Mouse (Mus musculus) kidney, adult 2 months (tissue): ENCODE measurements around the gene Psmb8. TPM values are rescaled to one million over a fixed set of nuclear protein-coding genes. Genes with fewer than 3 reads are reported as not detected.
A peak's percentile ranks its signal among the peaks of the same experiment; 100 is the strongest.
"Not testable (repeated sequence)": the region's sequence is repeated elsewhere in the genome, so short reads cannot be mapped to it uniquely, and the experiment has no call there.

ENCODE experiments used
- DNase-seq: peaks from one replicate; pipeline ENCODE4 v3.0.0; 2021
- H3K27ac ChIP-seq: fragments of 200-500 bp; 2 replicates; pipeline ENCODE4 v1.5.1; 2012; ENCODE audit warnings: low read depth, low read length, control low read depth, inconsistent platforms; ENCODE audit not compliant: insufficient read depth
- H3K27me3 ChIP-seq: fragments of 200-500 bp; replicated peaks from 2 replicates; pipeline ENCODE4 v1.6.1; 2012; ENCODE audit warnings: mild to moderate bottlenecking, moderate library complexity, low read length, inconsistent platforms; ENCODE audit not compliant: control insufficient read depth, insufficient read depth
- H3K36me3 ChIP-seq: fragments of 200-500 bp; 2 replicates; pipeline ENCODE4 v1.6.1; 2012; ENCODE audit warnings: mild to moderate bottlenecking, moderate library complexity, low read length, inconsistent platforms; ENCODE audit not compliant: control insufficient read depth, insufficient read depth
- H3K4me1 ChIP-seq: fragments of 200-500 bp; 2 replicates; pipeline ENCODE4 v1.6.1; 2011; ENCODE audit warnings: low read length; ENCODE audit not compliant: control insufficient read depth, insufficient read depth
- H3K4me3 ChIP-seq: fragments of 200-500 bp; 2 replicates; pipeline ENCODE4 v1.5.1; 2011; ENCODE audit warnings: mild to moderate bottlenecking, low read depth, low read length, control low read depth; ENCODE audit not compliant: insufficient read depth
- CTCF ChIP-seq: fragments of 200-500 bp; conservative IDR thresholded peaks from 2 replicates; pipeline ENCODE4 v1.5.1; 2011; ENCODE audit warnings: low read depth, mild to moderate bottlenecking, control low read depth, low read length, moderate library complexity, mixed read lengths; ENCODE audit not compliant: insufficient read depth, insufficient read length
- POLR2A ChIP-seq: fragments of 200-500 bp; IDR thresholded peaks from one replicate; pipeline ENCODE4 v1.6.1; 2011; ENCODE audit warnings: low read depth, low read length, control low read depth
- WGBS: fragments of 180-500 bp; shearing (Covaris S2); methylation state at CpG from one replicate; pipeline ENCODE4 v1.1.7; 2018; 5-methylcytosine and 5-hydroxymethylcytosine counted together
- polyA plus RNA-seq: library from polyadenylated mRNA; depleted of rRNA; stranded (reverse); fragments of >200 nt; gene quantifications from 2 replicates; pipeline ENCODE4 v1.2.3, GENCODE M21; 2012

Psmb8 gene
- polyA plus RNA-seq, 1 experiment = 58.1 TPM

DNA sequence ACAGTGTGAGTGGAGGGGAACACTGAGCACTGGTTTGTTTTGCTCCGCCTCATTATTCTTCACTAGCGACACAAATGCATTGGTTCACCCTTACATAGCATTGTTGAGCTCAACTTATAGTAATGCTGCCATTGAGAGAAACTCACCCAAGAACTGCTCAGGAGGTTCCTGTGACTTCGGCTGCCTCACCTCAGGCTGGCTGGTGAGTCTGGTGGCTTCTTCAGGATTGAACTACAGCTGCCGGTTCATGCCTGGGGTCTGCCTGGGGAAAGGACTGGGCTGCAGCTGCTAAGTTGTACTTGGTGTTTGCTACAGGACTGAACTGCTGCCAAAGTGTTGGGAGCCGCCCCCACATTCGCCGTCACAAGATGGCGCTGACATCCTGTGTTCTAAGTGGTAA lies 27.9 kb downstream of the Psmb8 start:
- WGBS = 99% methylated on average over 8 of the region's 8 CpGs
- TF ChIP-seq CTCF (no peak), POLR2A (no peak)
- no peaks in the 10 kb centered on the region for H3K36me3 ChIP-seq
- no peaks in the 10 kb centered on the region for H3K27me3 ChIP-seq
- H3K27ac ChIP-seq = no peak overlapping the region
- H3K4me3 ChIP-seq = no peak overlapping the region
- H3K4me1 ChIP-seq = no peaks in the 10 kb centered on the region
- no peak for DNase-seq

DNA sequence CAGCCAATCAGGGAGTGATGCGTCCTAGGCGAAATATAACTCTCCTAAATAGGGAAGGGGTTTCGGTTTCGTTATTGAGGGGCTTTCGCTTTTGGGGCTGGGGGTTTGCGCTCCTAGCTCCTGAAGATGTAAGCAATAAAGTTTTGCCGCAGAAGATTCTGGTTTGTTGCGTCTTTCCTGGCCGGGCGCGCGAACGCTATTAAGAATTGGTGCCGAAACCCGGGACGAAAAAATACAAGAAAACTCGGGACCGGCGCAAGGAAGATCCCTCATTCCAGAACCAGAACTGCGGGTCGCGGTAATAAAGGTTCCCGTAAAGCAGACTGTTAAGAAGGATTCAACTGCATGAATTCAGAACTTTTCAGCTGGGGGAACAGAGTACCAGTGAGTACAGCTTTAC lies 28.4 kb downstream of the Psmb8 start:
- H3K4me1 ChIP-seq, H3K4me3 ChIP-seq, H3K27me3 ChIP-seq, DNase-seq, H3K27ac ChIP-seq, H3K36me3 ChIP-seq: not testable (repeated sequence)
- 98% methylated on average over 16 of the region's 23 CpGs for WGBS

DNA sequence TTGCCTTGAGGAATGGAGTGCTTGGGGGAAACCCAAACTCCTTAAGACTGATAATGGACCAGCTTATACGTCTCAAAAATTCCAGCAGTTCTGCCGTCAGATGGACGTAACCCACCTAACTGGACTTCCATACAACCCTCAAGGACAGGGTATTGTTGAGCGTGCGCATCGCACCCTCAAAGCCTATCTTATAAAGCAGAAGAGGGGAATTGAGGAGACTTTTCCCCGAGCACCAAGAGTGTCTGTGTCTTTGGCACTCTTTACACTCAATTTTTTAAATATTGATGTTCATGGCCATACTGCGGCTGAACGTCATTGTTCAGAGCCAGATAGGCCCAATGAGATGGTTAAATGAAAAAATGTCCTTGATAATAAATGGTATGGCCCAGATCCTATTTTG lies 33.5 kb downstream of the Psmb8 start:
- H3K27me3 ChIP-seq, H3K4me1 ChIP-seq, H3K36me3 ChIP-seq, H3K27ac ChIP-seq, H3K4me3 ChIP-seq: not testable (repeated sequence)
- 95% methylated on average over 9 of the region's 9 CpGs for WGBS
- peak; percentile 22 for DNase-seq

DNA sequence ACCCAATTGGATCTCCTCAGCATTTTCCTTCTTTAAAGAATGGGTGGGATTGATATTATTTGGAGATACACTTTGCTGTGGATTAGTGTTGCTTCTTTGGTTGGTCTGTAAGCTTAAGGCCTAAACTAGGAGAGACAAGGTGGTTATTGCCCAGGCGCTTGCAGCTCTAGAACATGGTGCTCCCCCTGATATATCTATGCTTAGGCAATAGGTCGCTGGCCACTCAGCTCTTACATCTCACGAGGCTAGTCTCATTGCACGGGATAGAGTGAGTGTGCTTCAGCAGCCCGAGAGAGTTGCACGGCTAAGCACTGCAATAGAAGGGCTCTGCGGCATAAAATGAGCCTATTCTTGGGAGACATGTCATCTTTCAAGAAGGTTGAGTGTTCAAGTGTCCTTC lies 34.5 kb downstream of the Psmb8 start:
- DNase-seq, H3K27me3 ChIP-seq, H3K4me1 ChIP-seq, H3K36me3 ChIP-seq, H3K4me3 ChIP-seq, H3K27ac ChIP-seq: not testable (repeated sequence)
- WGBS = 88% methylated on average over 7 of the region's 7 CpGs

DNA sequence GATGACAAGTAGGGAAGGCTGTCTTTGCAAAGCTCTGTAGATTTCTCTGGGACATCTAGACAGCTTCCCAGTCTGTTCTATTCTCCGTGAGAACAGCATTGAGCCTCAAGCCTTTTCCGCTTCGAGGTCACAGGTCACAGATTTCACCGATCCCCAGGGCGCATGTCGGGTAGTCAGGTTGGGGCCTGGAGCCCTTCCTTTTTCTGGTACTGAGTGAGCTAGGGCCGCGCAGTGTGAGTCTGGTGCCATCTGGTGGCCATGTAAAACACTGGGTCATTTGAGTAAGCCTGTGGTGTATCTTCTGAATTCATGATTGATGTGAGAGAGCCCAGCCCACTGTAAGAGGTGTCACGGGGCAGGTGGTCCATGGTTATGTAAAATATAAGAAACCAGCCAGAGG lies 37.4 kb downstream of the Psmb8 start:
- Histone ChIP-seq H3K27ac (no peak overlapping the region), H3K27me3 (no peaks in the 10 kb centered on the region), H3K4me3 (no peak overlapping the region), H3K4me1 (no peaks in the 10 kb centered on the region), H3K36me3 (no peaks in the 10 kb centered on the region)
- peak; percentile 94 for TF ChIP-seq CTCF
- no peak for TF ChIP-seq POLR2A
- peak; percentile 87 for DNase-seq
- 13% methylated on average over 9 of the region's 9 CpGs for WGBS

DNA sequence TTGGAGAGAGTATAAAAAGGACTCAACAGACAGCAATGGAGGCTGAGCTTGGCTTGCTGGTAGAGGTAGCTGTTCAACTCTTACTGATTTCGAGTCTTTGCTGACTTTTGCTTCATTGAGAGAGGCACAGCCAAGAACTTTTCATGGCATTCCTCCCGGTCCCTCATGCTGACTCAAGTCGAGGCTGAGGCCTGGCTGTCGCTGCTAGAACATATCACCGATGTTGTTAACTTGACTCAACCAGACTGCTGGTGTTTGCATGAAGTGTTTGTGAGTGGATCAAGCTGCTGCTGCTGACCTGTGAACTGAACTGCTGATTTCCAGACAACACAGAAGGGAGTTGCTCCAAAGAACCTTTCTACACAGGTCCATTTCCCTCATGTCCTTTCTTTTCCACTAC lies 39.2 kb downstream of the Psmb8 start:
- no peaks in the 10 kb centered on the region for H3K4me1 ChIP-seq
- DNase-seq = no peak
- no peak overlapping the region for H3K4me3 ChIP-seq
- TF ChIP-seq POLR2A (no peak), CTCF (no peak)
- 74% methylated on average over 5 of the region's 5 CpGs for WGBS
- no peaks in the 10 kb centered on the region for H3K27me3 ChIP-seq
- no peaks in the 10 kb centered on the region for H3K36me3 ChIP-seq
- H3K27ac ChIP-seq = no peak overlapping the region

DNA sequence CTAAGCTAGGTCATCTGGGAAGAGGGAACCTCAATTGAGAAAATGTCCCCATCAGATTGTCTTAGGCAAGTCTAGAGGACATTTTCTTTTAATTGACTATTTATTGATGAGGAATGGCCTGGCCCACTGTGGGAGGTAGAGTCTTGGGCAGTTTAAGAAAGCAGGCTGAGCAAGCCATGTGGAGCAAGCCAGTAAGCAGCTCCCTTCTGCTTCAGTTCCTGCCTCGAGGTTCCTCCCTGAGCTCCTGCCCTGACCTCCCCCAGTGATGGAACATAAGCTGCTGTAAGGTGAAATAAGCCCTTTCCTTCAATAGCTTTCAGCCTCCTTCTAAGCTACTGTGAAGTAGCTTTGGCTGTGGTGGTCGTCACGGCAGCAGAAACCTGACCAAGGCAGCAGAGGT lies 40.2 kb downstream of the Psmb8 start:
- 68% methylated on average over 3 of the region's 3 CpGs for WGBS
- no peak overlapping the region for H3K4me3 ChIP-seq

DNA sequence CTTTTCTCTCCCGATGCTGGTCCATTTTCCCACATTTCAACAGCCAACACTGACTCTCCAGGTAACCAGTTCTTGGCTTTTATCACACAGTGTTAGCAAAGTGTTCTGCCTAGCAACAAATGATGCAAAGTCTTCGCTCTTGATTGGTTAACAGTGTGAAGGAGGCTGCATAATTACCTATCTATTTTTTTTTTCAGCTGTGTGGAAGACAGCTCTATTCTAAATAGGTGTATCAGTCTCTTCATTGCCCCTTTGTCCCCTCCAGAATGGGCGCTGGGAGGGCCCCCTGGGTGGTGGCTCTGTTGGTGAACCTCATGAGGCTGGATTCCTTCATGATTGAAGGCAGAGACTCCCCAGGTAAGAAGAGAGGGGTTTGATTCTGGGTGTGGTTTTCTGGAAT lies 41.2 kb downstream of the Psmb8 start, which contains the start of gene H2-Ob:
Gene H2-Ob (plus strand): TSS at position 198 of the 400 bp plus-strand sequence.
- H3K4me3 ChIP-seq = no peak within 1 kb of the TSS
- DNase-seq = peak; percentile 75
- H3K27ac ChIP-seq = peak within 1 kb of the TSS; percentile 93

More for the DNA sequence above, 40.2 kb downstream of the Psmb8 start:
- DNase-seq = no peak
- TF ChIP-seq CTCF = no peak
- no peak for TF ChIP-seq POLR2A
- Histone ChIP-seq H3K27ac (no peak overlapping the region), H3K27me3 (no peaks in the 10 kb centered on the region), H3K36me3 (no peaks in the 10 kb centered on the region), H3K4me1 (no peaks in the 10 kb centered on the region)

More for the DNA sequence above, 41.2 kb downstream of the Psmb8 start, which contains the start of gene H2-Ob:
- Histone ChIP-seq H3K27me3 (no peaks in the 10 kb centered on the region), H3K36me3 (no peaks in the 10 kb centered on the region), H3K4me1 (no peaks in the 10 kb centered on the region)
- WGBS = 56% methylated on average over 3 of the region's 3 CpGs
- TF ChIP-seq CTCF (no peak), POLR2A (no peak)
